Mouse (Mus musculus) liver, postnatal 0 days (tissue): ENCODE data around the gene Mok. TPM values are rescaled to one million over a fixed set of nuclear protein-coding genes. Genes with fewer than 3 reads are reported as not detected.
A peak's percentile ranks its signal among the peaks of the same experiment; 100 is the strongest.

ENCODE experiments used
- ATAC-seq: fragments of 200-750 bp; cut with Nextera tagmentation; 2 replicates; pipeline ENCODE4 v1.8.0; 2017; ENCODE audit warnings: mild to moderate bottlenecking, moderate library complexity
- DNase-seq: peaks from one replicate; pipeline ENCODE4 v3.0.0-alpha.2; 2016
- H3K27ac ChIP-seq: fragments of 300-500 bp; sonication (generic); 2 replicates; pipeline ENCODE4 v1.5.1; 2014; ENCODE audit warnings: antibody characterized with exemption, moderate library complexity, mild to moderate bottlenecking, low read depth
- H3K27me3 ChIP-seq: fragments of 300-500 bp; sonication (generic); 2 replicates; pipeline ENCODE4 v1.6.1; 2014; ENCODE audit warnings: low read length, control low read depth, mixed read lengths; ENCODE audit not compliant: insufficient read depth
- H3K36me3 ChIP-seq: fragments of 300-500 bp; sonication (generic); replicated peaks from 2 replicates; pipeline ENCODE4 v1.6.1; 2014; ENCODE audit warnings: mild to moderate bottlenecking, control low read depth, low read length, moderate library complexity, mixed read lengths; ENCODE audit not compliant: insufficient read depth
- H3K4me1 ChIP-seq: fragments of 300-500 bp; sonication (generic); 2 replicates; pipeline ENCODE4 v1.6.1; 2014; ENCODE audit warnings: antibody characterized with exemption, mild to moderate bottlenecking, control low read depth; ENCODE audit not compliant: insufficient read depth
- H3K4me2 ChIP-seq: fragments of 300-500 bp; sonication (generic); 2 replicates; pipeline ENCODE4 v1.6.1; 2014; ENCODE audit warnings: low read depth, mild to moderate bottlenecking, low read length, moderate library complexity, mixed read lengths
- H3K4me3 ChIP-seq: fragments of 300-500 bp; sonication (generic); 2 replicates; pipeline ENCODE4 v1.5.1; 2014; ENCODE audit warnings: low read depth, low read length
- H3K9ac ChIP-seq: fragments of 300-500 bp; sonication (generic); replicated peaks from 2 replicates; pipeline ENCODE4 v1.6.1; 2014; ENCODE audit warnings: mild to moderate bottlenecking, moderate library complexity
- H3K9me3 ChIP-seq: fragments of 300-500 bp; sonication (generic); 2 replicates; pipeline ENCODE4 v1.6.1; 2016; ENCODE audit warnings: mild to moderate bottlenecking, control low read depth, low read length, mixed read lengths
- CTCF ChIP-seq: sonication (generic); IDR thresholded peaks from 2 replicates; pipeline ENCODE4 v1.5.1; 2016; ENCODE audit warnings: antibody characterized with exemption, low read depth
- EP300 ChIP-seq: IDR thresholded peaks from 2 replicates; pipeline ENCODE4 v1.6.1; 2016; ENCODE audit warnings: antibody characterized with exemption, low read depth, mild to moderate bottlenecking
- WGBS: fragments of 180-500 bp; shearing (Covaris S2); extraction: QIAGEN DNeasy Blood & Tissue Kit; methylation state at CpG from one replicate; pipeline ENCODE4 v1.1.7; 2014; ENCODE audit not compliant: insufficient replicate concordance; 5-methylcytosine and 5-hydroxymethylcytosine counted together
- polyA plus RNA-seq: library from polyadenylated mRNA; unstranded; fragments of >200 nt; fragmentation: Nextera tagmentation; extraction: Ambion mirVana; gene quantifications from 2 replicates; pipeline ENCODE4 v1.2.1, GENCODE M21; 2015

Mok gene
- polyA plus RNA-seq, 1 experiment from 2014 or later, result 0.29 TPM

GRCm38 (mm10) chr12:110836729-110837128 lies 4.0 kb downstream of the Mok start:
- Histone ChIP-seq H3K4me3 (no peak overlapping the region), H3K9ac (0 out of 2 replicates have a peak overlapping the region, but pooled peaks have one; percentile 1), H3K36me3 (no peaks in the 10 kb centered on the region), H3K4me2 (no peak overlapping the region), H3K9me3 (no peaks in the 10 kb centered on the region), H3K4me1 (0 out of 2 replicates have a peak, but pooled peaks cover 5% of the 10 kb centered on the region), H3K27ac (no peak overlapping the region), H3K27me3 (no peaks in the 10 kb centered on the region)
- TF ChIP-seq EP300, result no peak
- TF ChIP-seq CTCF, result no peak
- WGBS, result 54% methylated on average over 6 of the region's 6 CpGs
- DNase-seq (no peak), ATAC-seq (no peak)

- 85% methylated on average over 3 of the region's 3 CpGs for WGBS
- Histone ChIP-seq H3K36me3 (no peaks in the 10 kb centered on the region), H3K4me1 (0 out of 2 replicates have a peak, but pooled peaks cover 4% of the 10 kb centered on the region), H3K9me3 (no peaks in the 10 kb centered on the region), H3K9ac (no peak overlapping the region), H3K4me2 (no peak overlapping the region), H3K4me3 (no peak overlapping the region), H3K27me3 (no peaks in the 10 kb centered on the region), H3K27ac (no peak overlapping the region)
- TF ChIP-seq CTCF, result no peak
- TF ChIP-seq EP300, result no peak
- DNase-seq, result no peak
- ATAC-seq, result no peak
These were observed 5.6 kb downstream of the Mok start for GRCm38 (mm10) chr12:110835182-110835581.

- H3K27ac ChIP-seq, result no peak overlapping the region
- DNase-seq (no peak), ATAC-seq (no peak)
- 76% methylated on average over 9 of the region's 11 CpGs for WGBS
- H3K9ac ChIP-seq, result no peak overlapping the region
- no peaks in the 10 kb centered on the region for H3K9me3 ChIP-seq
- no peaks in the 10 kb centered on the region for H3K4me1 ChIP-seq
- H3K27me3 ChIP-seq, result no peaks in the 10 kb centered on the region
- H3K36me3 ChIP-seq, result no peaks in the 10 kb centered on the region
- TF ChIP-seq CTCF (no peak), EP300 (no peak)
- H3K4me3 ChIP-seq, result no peak overlapping the region
- no peak overlapping the region for H3K4me2 ChIP-seq
These were observed 10.3 kb downstream of the Mok start for GRCm38 (mm10) chr12:110830293-110831024.

GRCm38 (mm10) chr12:110828908-110829307 lies 11.8 kb downstream of the Mok start:
- 86% methylated on average over 4 of the region's 4 CpGs for WGBS
- ATAC-seq, result no peak
- TF ChIP-seq EP300 (no peak), CTCF (no peak)
- H3K27me3 ChIP-seq, result no peaks in the 10 kb centered on the region
- H3K27ac ChIP-seq, result no peak overlapping the region
- no peak overlapping the region for H3K4me2 ChIP-seq
- no peak for DNase-seq
- H3K4me3 ChIP-seq, result no peak overlapping the region
- no peaks in the 10 kb centered on the region for H3K4me1 ChIP-seq
- no peaks in the 10 kb centered on the region for H3K9me3 ChIP-seq
- no peaks in the 10 kb centered on the region for H3K36me3 ChIP-seq
- H3K9ac ChIP-seq, result no peak overlapping the region

- ATAC-seq (no peak), DNase-seq (no peak)
- WGBS, result 73% methylated on average over 7 of the region's 7 CpGs
These were observed 18.4 kb downstream of the Mok start for GRCm38 (mm10) chr12:110822366-110822765.

DNA sequence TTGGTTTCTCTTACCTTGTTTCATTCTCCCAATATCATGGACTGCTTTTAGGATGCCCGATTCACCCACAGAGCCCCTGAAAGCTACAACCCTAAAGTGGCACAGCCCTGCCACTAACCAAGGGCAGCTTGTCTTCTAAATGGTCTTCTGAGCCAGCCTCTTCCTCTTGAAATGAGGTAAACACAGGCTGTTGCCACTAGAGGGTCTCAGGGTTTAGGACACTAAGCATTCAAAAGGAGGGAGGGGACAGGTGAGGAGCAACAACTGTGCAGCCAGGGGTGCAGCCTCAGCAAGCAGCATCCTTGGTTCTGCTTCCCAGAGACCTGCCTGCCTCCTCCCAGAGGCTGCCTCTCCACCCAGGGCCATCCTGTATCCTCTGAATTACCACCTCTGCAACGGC lies 19.0 kb downstream of the Mok start:
- WGBS, result 62% methylated on average over 2 of the region's 2 CpGs
- no peak overlapping the region for H3K9ac ChIP-seq
- H3K36me3 ChIP-seq, result no peaks in the 10 kb centered on the region
- DNase-seq, result no peak
- H3K4me3 ChIP-seq, result no peak overlapping the region
- TF ChIP-seq CTCF (no peak), EP300 (no peak)
- H3K27ac ChIP-seq, result no peak overlapping the region
- no peak for ATAC-seq
- H3K27me3 ChIP-seq, result no peaks in the 10 kb centered on the region
- H3K9me3 ChIP-seq, result no peaks in the 10 kb centered on the region
- no peak overlapping the region for H3K4me2 ChIP-seq
- no peaks in the 10 kb centered on the region for H3K4me1 ChIP-seq

More at GRCm38 (mm10) chr12:110822366-110822765, 18.4 kb downstream of the Mok start:
- no peak overlapping the region for H3K4me3 ChIP-seq
- no peak overlapping the region for H3K4me2 ChIP-seq
- no peak for TF ChIP-seq EP300
- TF ChIP-seq CTCF, result no peak
- no peaks in the 10 kb centered on the region for H3K9me3 ChIP-seq
- no peaks in the 10 kb centered on the region for H3K4me1 ChIP-seq
- no peak overlapping the region for H3K9ac ChIP-seq
- no peak overlapping the region for H3K27ac ChIP-seq
- H3K27me3 ChIP-seq, result no peaks in the 10 kb centered on the region
- no peaks in the 10 kb centered on the region for H3K36me3 ChIP-seq
